Mouse (Mus musculus): ENCODE results near the gene Cdca5. TPM values are rescaled to one million over a fixed set of nuclear protein-coding genes. Genes with fewer than 3 reads are reported as not detected.

Cdca5 gene
- polyA plus RNA-seq, 1 experiment, result 0.67 TPM

DNA sequence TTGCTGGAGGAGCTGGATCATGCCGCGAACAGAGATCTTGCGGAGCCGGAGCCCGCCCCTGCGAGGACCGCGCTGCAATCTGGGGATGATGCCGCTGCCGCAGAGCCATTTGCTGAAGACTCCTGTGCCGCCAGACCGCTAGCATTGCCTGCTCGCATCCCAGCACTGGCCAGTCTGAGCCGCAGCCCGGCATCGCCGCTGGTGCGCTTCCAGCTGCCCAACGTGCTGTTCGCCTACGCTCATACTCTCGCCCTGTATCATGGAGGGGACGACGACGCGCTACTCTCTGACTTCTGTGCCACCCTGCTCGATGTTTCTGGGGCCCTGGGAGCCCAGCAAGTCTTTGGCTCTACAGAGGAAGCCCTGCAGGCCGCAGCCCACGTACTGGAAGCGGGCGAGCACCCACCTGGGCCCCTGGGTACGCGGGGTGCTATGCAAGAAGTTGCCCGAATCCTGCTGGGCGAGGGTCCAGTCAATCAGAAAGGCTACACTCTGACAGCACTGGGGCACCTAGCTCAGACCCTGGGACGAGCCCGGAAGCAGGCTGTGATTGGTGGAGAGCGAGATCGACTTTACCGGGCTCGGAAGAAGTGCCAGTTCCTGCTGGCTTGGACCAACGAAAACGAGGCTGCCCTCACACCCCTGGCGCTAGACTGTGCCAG, 23.0 kb upstream of the Cdca5 start:
- WGBS, result under 1% methylated on average over 44 of the region's 44 CpGs
- Histone ChIP-seq H3K4me3 (ENCODE audit: insufficient read depth, low read depth, low read length) (peak overlapping the region; percentile 92), H3K36me3 (ENCODE audit: control insufficient read depth, insufficient read depth, low read length) (no peaks in the 10 kb centered on the region), H3K4me1 (ENCODE audit: control insufficient read depth, insufficient read depth, low read length) (peaks cover 16% of the 10 kb centered on the region), H3K27me3 (replicated peaks; ENCODE audit: control insufficient read depth, insufficient read depth, low read length) (no peaks in the 10 kb centered on the region), H3K27ac (ENCODE audit: insufficient read depth, low read depth, low read length) (peak overlapping the region; percentile 67)
- no peak for TF ChIP-seq CTCF (conservative IDR thresholded peaks at IDR 0.05; ENCODE audit: insufficient read depth, insufficient read length, low read depth, low read length)
- no peak for TF ChIP-seq POLR2A (IDR thresholded peaks at IDR 0.05; ENCODE audit: low read depth, low read length)
- DNase-seq, result peak; percentile 57

DNA sequence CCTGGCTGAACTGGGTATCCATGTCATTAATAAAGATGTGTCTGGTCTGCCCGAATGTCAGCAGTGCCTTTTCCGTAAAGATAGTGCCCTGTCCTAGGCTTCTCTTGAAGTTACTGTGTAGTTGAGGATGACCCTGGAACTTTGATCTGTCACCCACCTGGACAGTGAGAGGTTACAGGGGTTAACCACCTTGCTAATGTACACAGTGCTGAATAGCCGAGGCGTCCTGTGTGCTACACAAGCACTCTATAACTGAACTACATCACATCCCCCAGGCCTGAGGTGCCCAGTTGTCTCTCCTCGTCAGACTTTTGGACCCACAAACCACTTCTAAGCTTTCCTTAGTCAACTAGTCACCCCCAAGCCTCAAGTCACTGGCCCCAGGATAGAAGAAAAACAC, 22.4 kb upstream of the Cdca5 start:
- 34% methylated on average over 5 of the region's 5 CpGs for WGBS
- Histone ChIP-seq H3K27ac (ENCODE audit: insufficient read depth, low read depth, low read length) (no peak overlapping the region), H3K4me3 (ENCODE audit: insufficient read depth, low read depth, low read length) (peak overlapping the region; percentile 92), H3K4me1 (ENCODE audit: control insufficient read depth, insufficient read depth, low read length) (peaks cover 22% of the 10 kb centered on the region), H3K27me3 (replicated peaks; ENCODE audit: control insufficient read depth, insufficient read depth, low read length) (no peaks in the 10 kb centered on the region), H3K36me3 (ENCODE audit: control insufficient read depth, insufficient read depth, low read length) (no peaks in the 10 kb centered on the region)
- no peak for DNase-seq
- no peak for TF ChIP-seq POLR2A (IDR thresholded peaks at IDR 0.05; ENCODE audit: low read depth, low read length)
- no peak for TF ChIP-seq CTCF (conservative IDR thresholded peaks at IDR 0.05; ENCODE audit: insufficient read depth, insufficient read length, low read depth, low read length)

GRCm38 (mm10) chr19:6063081-6063480, 21.7 kb upstream of the Cdca5 start:
- peaks cover 22% of the 10 kb centered on the region for H3K4me1 ChIP-seq (ENCODE audit: control insufficient read depth, insufficient read depth, low read length)
- H3K27ac ChIP-seq (ENCODE audit: insufficient read depth, low read depth, low read length), result no peak overlapping the region
- no peak for DNase-seq
- 85% methylated on average over 6 of the region's 6 CpGs for WGBS
- H3K36me3 ChIP-seq (ENCODE audit: control insufficient read depth, insufficient read depth, low read length), result no peaks in the 10 kb centered on the region
- H3K4me3 ChIP-seq (ENCODE audit: insufficient read depth, low read depth, low read length), result no peak overlapping the region
- no peak for TF ChIP-seq POLR2A (IDR thresholded peaks at IDR 0.05; ENCODE audit: low read depth, low read length)
- TF ChIP-seq CTCF (conservative IDR thresholded peaks at IDR 0.05; ENCODE audit: insufficient read depth, insufficient read length, low read depth, low read length), result no peak
- no peaks in the 10 kb centered on the region for H3K27me3 ChIP-seq (replicated peaks; ENCODE audit: control insufficient read depth, insufficient read depth, low read length)

- Histone ChIP-seq H3K4me1 (ENCODE audit: control insufficient read depth, insufficient read depth, low read length) (peaks cover 18% of the 10 kb centered on the region), H3K4me3 (ENCODE audit: insufficient read depth, low read depth, low read length) (0 out of 2 replicates have a peak overlapping the region, but pooled peaks have one; percentile 37), H3K27me3 (replicated peaks; ENCODE audit: control insufficient read depth, insufficient read depth, low read length) (no peaks in the 10 kb centered on the region), H3K27ac (ENCODE audit: insufficient read depth, low read depth, low read length) (no peak overlapping the region), H3K36me3 (ENCODE audit: control insufficient read depth, insufficient read depth, low read length) (no peaks in the 10 kb centered on the region; the same call in 1 of the 2 replicates)
- no peak for DNase-seq
- WGBS, result 38% methylated on average over 5 of the region's 5 CpGs
- TF ChIP-seq CTCF (conservative IDR thresholded peaks at IDR 0.05; ENCODE audit: insufficient read depth, insufficient read length, low read depth, low read length), result no peak
- no peak for TF ChIP-seq POLR2A (IDR thresholded peaks at IDR 0.05; ENCODE audit: low read depth, low read length)
Measured at GRCm38 (mm10) chr19:6066571-6066970, 18.2 kb upstream of the Cdca5 start.

GRCm38 (mm10) chr19:6067011-6067723, 17.6 kb upstream of the Cdca5 start:
- WGBS, result under 1% methylated on average over 30 of the region's 30 CpGs
- H3K4me3 ChIP-seq (ENCODE audit: insufficient read depth, low read depth, low read length), result peak overlapping the region; percentile 37
- H3K27me3 ChIP-seq (replicated peaks; ENCODE audit: control insufficient read depth, insufficient read depth, low read length), result no peaks in the 10 kb centered on the region
- H3K36me3 ChIP-seq (ENCODE audit: control insufficient read depth, insufficient read depth, low read length), result no peaks in the 10 kb centered on the region; the same call in 1 of the 2 replicates
- TF ChIP-seq CTCF (conservative IDR thresholded peaks at IDR 0.05; ENCODE audit: insufficient read depth, insufficient read length, low read depth, low read length), result peak; percentile 90
- no peak for TF ChIP-seq POLR2A (IDR thresholded peaks at IDR 0.05; ENCODE audit: low read depth, low read length)
- DNase-seq, result peak; percentile 84
- no peak overlapping the region for H3K27ac ChIP-seq (ENCODE audit: insufficient read depth, low read depth, low read length)
- H3K4me1 ChIP-seq (ENCODE audit: control insufficient read depth, insufficient read depth, low read length), result peaks cover 16% of the 10 kb centered on the region

- Histone ChIP-seq H3K27me3 (replicated peaks; ENCODE audit: control insufficient read depth, insufficient read depth, low read length) (no peaks in the 10 kb centered on the region), H3K4me1 (ENCODE audit: control insufficient read depth, insufficient read depth, low read length) (peaks cover 9% of the 10 kb centered on the region), H3K4me3 (ENCODE audit: insufficient read depth, low read depth, low read length) (peak within 1 kb of the TSS; percentile 37), H3K27ac (ENCODE audit: insufficient read depth, low read depth, low read length) (no peak within 1 kb of the TSS), H3K36me3 (ENCODE audit: control insufficient read depth, insufficient read depth, low read length) (no peaks in the 10 kb centered on the region; the same call in 1 of the 2 replicates)
- WGBS, result 9% methylated on average over 33 of the region's 33 CpGs
- no peak for TF ChIP-seq CTCF (conservative IDR thresholded peaks at IDR 0.05; ENCODE audit: insufficient read depth, insufficient read length, low read depth, low read length)
- TF ChIP-seq POLR2A (IDR thresholded peaks at IDR 0.05; ENCODE audit: low read depth, low read length), result peak; percentile 5
- DNase-seq, result peak; percentile 96
Measured at GRCm38 (mm10) chr19:6067724-6068415, 16.9 kb upstream of the Cdca5 start, which contains the start of gene Tm7sf2. TSS of gene Tm7sf2 (minus strand) at chr19:6068373.
